Mouse (Mus musculus): ENCODE data around the gene Cyp4f16. TPM values are rescaled to one million over a fixed set of nuclear protein-coding genes. Genes with fewer than 3 reads are reported as not detected.
"Not testable (repeated sequence)": the region's sequence is repeated elsewhere in the genome, so short reads cannot be mapped to it uniquely, and the experiment has no call there.

Cyp4f16 gene
- polyA plus RNA-seq, 1 experiment from 2014 or later: 25.2 TPM

- Histone ChIP-seq H3K27ac (replicated peaks) (no peak overlapping the region), H3K9me3 (no peaks in the 10 kb centered on the region), H3K36me3 (peaks cover 49% of the 10 kb centered on the region), H3K27me3 (no peaks in the 10 kb centered on the region), H3K4me2 (no peak overlapping the region), H3K9ac (no peak overlapping the region), H3K4me3 (no peak overlapping the region), H3K4me1 (replicated peaks) (no peaks in the 10 kb centered on the region)
- 87% methylated on average over 5 of the region's 5 CpGs for WGBS
- no peak for ATAC-seq (ENCODE audit: low read depth)
These were observed 13.5 kb upstream of the Cyp4f16 start for GRCm38 (mm10) chr17:32522816-32523215.

GRCm38 (mm10) chr17:32523895-32524294 lies 12.5 kb upstream of the Cyp4f16 start:
- Histone ChIP-seq H3K4me3 (no peak overlapping the region), H3K4me1 (replicated peaks) (peaks cover 6% of the 10 kb centered on the region; the same call in 1 of the 2 replicates), H3K9ac (no peak overlapping the region), H3K4me2 (no peak overlapping the region), H3K27ac (replicated peaks) (no peak overlapping the region), H3K36me3 (peaks cover 47% of the 10 kb centered on the region), H3K27me3 (no peaks in the 10 kb centered on the region), H3K9me3 (no peaks in the 10 kb centered on the region)
- ATAC-seq (ENCODE audit: low read depth): no peak
- 93% methylated on average over 11 of the region's 11 CpGs for WGBS

GRCm38 (mm10) chr17:32526341-32526740 lies 10.0 kb upstream of the Cyp4f16 start:
- not testable (repeated sequence) for H3K4me3 ChIP-seq; H3K27ac ChIP-seq (replicated peaks); H3K27me3 ChIP-seq; H3K4me2 ChIP-seq; H3K9me3 ChIP-seq; ATAC-seq (ENCODE audit: low read depth); H3K4me1 ChIP-seq (replicated peaks); H3K9ac ChIP-seq
- peaks cover 40% of the 10 kb centered on the region for H3K36me3 ChIP-seq
- 96% methylated on average over 1 of the region's 1 CpGs for WGBS

DNA sequence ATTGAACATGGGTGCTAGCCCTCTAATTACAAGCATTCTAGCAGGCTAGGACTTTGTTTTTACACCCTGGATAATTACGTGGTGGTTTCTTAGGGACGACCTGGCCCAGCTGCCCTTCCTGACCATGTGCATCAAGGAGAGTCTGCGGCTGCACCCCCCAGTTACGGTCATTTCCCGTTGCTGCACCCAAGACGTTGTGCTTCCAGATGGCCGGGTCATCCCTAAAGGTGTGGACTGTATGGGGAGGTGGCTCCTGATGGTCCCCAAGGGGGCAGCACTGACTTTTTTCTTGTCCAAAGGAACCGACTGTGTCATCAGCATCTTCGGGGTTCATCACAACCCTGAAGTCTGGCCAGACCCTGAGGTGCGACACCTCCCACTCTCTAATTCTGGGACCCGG lies 8.6 kb upstream of the Cyp4f16 start:
- Histone ChIP-seq H3K9me3 (no peaks in the 10 kb centered on the region), H3K4me1 (replicated peaks) (peaks cover 6% of the 10 kb centered on the region; the same call in 1 of the 2 replicates), H3K4me2 (no peak overlapping the region), H3K36me3 (peaks cover 31% of the 10 kb centered on the region), H3K4me3 (no peak overlapping the region), H3K27ac (replicated peaks) (no peak overlapping the region), H3K9ac (no peak overlapping the region), H3K27me3 (no peaks in the 10 kb centered on the region)
- 87% methylated on average over 11 of the region's 11 CpGs for WGBS
- ATAC-seq (ENCODE audit: low read depth): no peak

DNA sequence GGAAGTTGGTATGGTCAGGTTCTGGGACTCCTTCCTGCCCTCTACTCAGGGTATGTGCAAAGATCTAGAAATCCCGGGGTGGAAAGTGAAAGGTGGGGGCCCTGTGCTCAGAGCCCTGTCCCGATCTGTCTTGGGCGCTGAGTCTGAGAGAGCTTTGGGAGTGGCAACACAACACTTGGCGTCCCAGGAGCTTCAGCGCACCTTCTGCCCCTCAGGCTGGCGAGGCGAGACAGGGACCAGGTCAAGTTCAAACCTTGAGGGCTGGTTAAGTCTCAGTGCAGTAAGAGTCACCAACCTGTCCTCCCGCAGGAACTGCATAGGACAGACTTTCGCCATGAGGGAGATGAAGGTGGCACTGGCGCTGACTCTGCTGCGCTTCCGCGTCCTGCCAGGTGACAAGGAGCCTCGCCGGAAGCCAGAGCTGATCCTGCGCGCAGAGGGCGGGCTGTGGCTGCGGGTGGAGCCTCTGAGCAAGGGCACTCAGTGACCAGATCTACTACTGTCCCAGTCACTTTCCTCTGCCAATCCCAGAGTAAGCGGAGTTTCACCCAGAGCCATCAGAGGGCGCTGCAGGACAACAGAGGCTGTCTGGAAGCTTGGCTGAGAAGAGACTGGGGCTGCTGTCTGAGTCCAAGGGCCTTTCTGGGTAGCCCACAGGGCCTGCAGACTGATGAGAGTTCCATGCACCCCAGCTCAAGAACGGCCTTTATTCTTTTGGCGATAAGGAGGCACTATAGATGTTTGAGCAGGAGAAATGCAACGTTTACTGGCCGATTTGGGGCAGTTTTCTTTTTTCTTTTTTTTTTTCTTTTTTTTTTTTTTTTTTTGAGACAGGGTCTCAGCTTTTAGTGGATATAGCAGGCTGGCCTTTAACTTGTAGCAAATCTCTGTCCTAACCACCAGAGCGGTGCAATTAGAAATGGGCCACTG lies 7.7 kb upstream of the Cyp4f16 start:
- Histone ChIP-seq H3K4me3 (peak overlapping the region; percentile 21), H3K9me3 (no peaks in the 10 kb centered on the region), H3K9ac (peak overlapping the region; percentile 48), H3K27ac (replicated peaks) (no peak overlapping the region), H3K4me1 (replicated peaks) (peaks cover 6% of the 10 kb centered on the region; the same call in 1 of the 2 replicates), H3K27me3 (no peaks in the 10 kb centered on the region), H3K36me3 (peaks cover 25% of the 10 kb centered on the region), H3K4me2 (peak overlapping the region; percentile 47)
- peak; percentile 75 for ATAC-seq (ENCODE audit: low read depth)
- WGBS: 17% methylated on average over 26 of the region's 26 CpGs

GRCm38 (mm10) chr17:32532356-32532755 lies 4.0 kb upstream of the Cyp4f16 start:
- H3K4me2 ChIP-seq; H3K27ac ChIP-seq (replicated peaks); H3K36me3 ChIP-seq; ATAC-seq (ENCODE audit: low read depth); H3K9me3 ChIP-seq; H3K27me3 ChIP-seq; H3K9ac ChIP-seq; H3K4me3 ChIP-seq: not testable (repeated sequence)
- 34% methylated on average over 4 of the region's 4 CpGs for WGBS
- peaks cover 15% of the 10 kb centered on the region for H3K4me1 ChIP-seq (replicated peaks)

DNA sequence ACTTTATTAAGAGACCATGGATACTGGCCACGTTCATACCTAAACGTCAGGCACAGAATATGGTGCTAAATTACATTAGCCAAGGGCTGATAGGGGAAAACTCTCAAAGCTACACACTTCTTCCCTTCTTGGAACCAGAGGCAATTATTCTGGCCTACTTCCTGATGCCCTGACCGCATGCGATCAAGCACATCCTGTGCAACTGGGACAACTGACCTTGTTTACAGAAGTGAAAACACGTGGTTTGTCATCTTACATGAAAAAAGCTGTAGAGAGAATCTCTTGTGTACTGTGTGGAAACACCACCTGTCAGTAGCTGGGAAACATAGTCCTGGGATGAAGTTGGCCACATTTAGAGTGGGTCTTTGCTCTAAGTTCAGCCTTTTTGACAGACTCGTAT lies 2.3 kb upstream of the Cyp4f16 start:
- Histone ChIP-seq H3K36me3 (no peaks in the 10 kb centered on the region), H3K4me2 (no peak overlapping the region), H3K4me3 (no peak overlapping the region), H3K27me3 (no peaks in the 10 kb centered on the region), H3K27ac (replicated peaks) (no peak overlapping the region), H3K9ac (no peak overlapping the region), H3K4me1 (replicated peaks) (peaks cover 11% of the 10 kb centered on the region), H3K9me3 (no peaks in the 10 kb centered on the region)
- 81% methylated on average over 6 of the region's 6 CpGs for WGBS
- ATAC-seq (ENCODE audit: low read depth): no peak

DNA sequence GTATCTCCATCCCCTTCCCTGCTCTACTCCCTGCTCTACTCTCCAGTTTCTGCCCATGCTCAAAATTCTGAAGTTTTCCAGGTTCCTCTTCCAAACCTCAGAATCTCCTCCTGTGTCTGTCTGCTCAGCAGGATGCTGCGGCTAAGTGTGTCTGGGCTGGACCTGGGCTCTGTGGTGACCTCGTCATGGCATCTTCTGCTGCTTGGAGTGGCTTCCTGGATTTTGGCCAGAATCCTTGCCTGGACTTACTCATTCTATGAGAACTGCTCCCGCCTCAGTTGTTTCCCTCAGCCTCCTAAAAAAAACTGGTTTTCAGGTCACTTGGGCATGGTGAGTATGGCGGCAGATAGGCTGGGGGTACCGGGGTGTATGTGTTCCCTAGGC lies 501 bp downstream of the Cyp4f16 start:
- no peak for ATAC-seq (ENCODE audit: low read depth)
- no peaks in the 10 kb centered on the region for H3K27me3 ChIP-seq
- WGBS: 70% methylated on average over 5 of the region's 5 CpGs

GRCm38 (mm10) chr17:32544792-32545191 lies 8.4 kb downstream of the Cyp4f16 start:
- H3K36me3 ChIP-seq: peaks cover 21% of the 10 kb centered on the region; the same call in 1 of the 2 replicates
- not testable (repeated sequence) for H3K27me3 ChIP-seq; H3K27ac ChIP-seq (replicated peaks); H3K4me2 ChIP-seq; ATAC-seq (ENCODE audit: low read depth); H3K4me3 ChIP-seq; H3K9me3 ChIP-seq; H3K4me1 ChIP-seq (replicated peaks); H3K9ac ChIP-seq
- 94% methylated on average over 5 of the region's 5 CpGs for WGBS

More for the DNA sequence above, 501 bp downstream of the Cyp4f16 start:
- H3K9me3 ChIP-seq: no peaks in the 10 kb centered on the region
- H3K4me2 ChIP-seq: peak overlapping the region; percentile 54
- peaks cover 11% of the 10 kb centered on the region for H3K4me1 ChIP-seq (replicated peaks)
- 0 out of 2 replicates have a peak overlapping the region, but pooled peaks have one; percentile 10 for H3K27ac ChIP-seq (replicated peaks)
- peak overlapping the region; percentile 42 for H3K4me3 ChIP-seq
- no peaks in the 10 kb centered on the region for H3K36me3 ChIP-seq
- peak overlapping the region; percentile 61 for H3K9ac ChIP-seq

- H3K4me2 ChIP-seq: peak overlapping the region; percentile 58
- H3K9me3 ChIP-seq; H3K27me3 ChIP-seq; H3K27ac ChIP-seq (replicated peaks); H3K36me3 ChIP-seq: not testable (repeated sequence)
- peaks cover 13% of the 10 kb centered on the region for H3K4me1 ChIP-seq (replicated peaks)
- WGBS: 80% methylated on average over 3 of the region's 3 CpGs
- peak; percentile 46 for ATAC-seq (ENCODE audit: low read depth)
- peak overlapping the region; percentile 37 for H3K4me3 ChIP-seq
- peak overlapping the region; percentile 69 for H3K9ac ChIP-seq
These were observed 14.0 kb downstream of the Cyp4f16 start for GRCm38 (mm10) chr17:32550377-32550776.

DNA sequence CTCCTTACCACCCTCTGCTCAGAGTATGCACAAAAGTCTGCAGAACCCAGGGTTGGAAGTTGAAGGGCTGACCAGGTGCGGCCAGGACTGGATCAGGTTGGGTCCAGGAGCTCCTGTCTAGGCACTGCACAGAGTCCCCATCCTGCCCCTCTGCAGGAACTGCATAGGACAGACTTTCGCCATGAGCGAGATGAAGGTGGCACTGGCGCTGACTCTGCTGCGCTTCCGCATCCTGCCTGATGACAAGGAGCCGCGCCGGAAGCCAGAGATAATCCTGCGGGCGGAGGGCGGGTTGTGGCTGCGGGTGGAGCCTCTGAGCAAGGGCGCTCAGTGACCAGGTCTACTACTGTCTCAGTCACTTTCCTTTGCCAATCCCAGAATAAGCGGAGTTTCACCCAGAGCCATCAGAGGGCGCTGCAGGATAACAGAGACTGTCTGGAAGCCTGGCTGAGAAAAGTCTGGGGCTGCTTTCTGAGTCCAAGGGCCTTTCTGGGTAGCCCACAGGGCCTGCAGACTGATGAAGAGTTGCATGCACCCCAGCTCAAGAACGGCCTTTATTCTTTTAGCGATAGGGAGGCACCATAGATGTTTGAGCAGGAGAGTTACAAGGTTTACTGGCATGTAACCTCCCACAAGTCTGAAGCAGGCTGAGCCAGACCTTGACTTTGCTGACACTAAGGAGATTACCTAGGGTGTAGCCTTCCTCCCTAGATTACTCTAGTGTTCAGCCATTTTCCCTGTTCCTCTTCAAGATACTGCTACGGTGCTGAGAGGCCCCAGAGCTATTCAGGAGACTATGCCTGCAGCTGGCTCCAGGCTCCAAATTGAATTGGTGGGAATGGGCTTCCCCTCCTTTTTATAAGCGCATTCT lies 14.8 kb downstream of the Cyp4f16 start:
- peak overlapping the region; percentile 58 for H3K4me2 ChIP-seq
- ATAC-seq (ENCODE audit: low read depth): peak; percentile 95
- H3K27me3 ChIP-seq: no peaks in the 10 kb centered on the region
- no peaks in the 10 kb centered on the region for H3K9me3 ChIP-seq
- peak overlapping the region; percentile 38; the same call in 1 of the 2 replicates for H3K27ac ChIP-seq (replicated peaks)
- H3K36me3 ChIP-seq: no peaks in the 10 kb centered on the region
- 12% methylated on average over 20 of the region's 20 CpGs for WGBS
- peak overlapping the region; percentile 69 for H3K9ac ChIP-seq
- peak overlapping the region; percentile 37 for H3K4me3 ChIP-seq
- H3K4me1 ChIP-seq (replicated peaks): peaks cover 13% of the 10 kb centered on the region

GRCm38 (mm10) chr17:32553016-32553415 lies 16.7 kb downstream of the Cyp4f16 start:
- not testable (repeated sequence) for H3K27ac ChIP-seq (replicated peaks); H3K9me3 ChIP-seq; ATAC-seq (ENCODE audit: low read depth); H3K27me3 ChIP-seq; H3K36me3 ChIP-seq; H3K9ac ChIP-seq; H3K4me2 ChIP-seq; H3K4me3 ChIP-seq
- WGBS: 50% methylated on average over 1 of the region's 1 CpGs
- H3K4me1 ChIP-seq (replicated peaks): peaks cover 13% of the 10 kb centered on the region

All from neural tube, embryonic 13.5 days (tissue).